Mouse (Mus musculus) heart, adult 2 months (tissue): ENCODE data around the gene Ttll3.

Experiments
- CTCF ChIP-seq: fragments of 200-600 bp; IDR thresholded peaks from 2 replicates; pipeline ENCODE4 v1.8.1; 2022; ENCODE audit warnings: antibody characterized with exemption, mild to moderate bottlenecking, moderate library complexity
- POLR2A ChIP-seq: fragments of 200-500 bp; IDR thresholded peaks from 2 replicates; pipeline ENCODE4 v1.6.1; 2011; ENCODE audit warnings: mild to moderate bottlenecking, low read depth, low read length, control low read depth; ENCODE audit not compliant: insufficient read depth

- no peak for TF ChIP-seq POLR2A
- TF ChIP-seq CTCF: no peak
Observed at GRCm38 (mm10) chr6:113377172-113377495, 11.9 kb upstream of the Ttll3 start.
